Mouse (Mus musculus) lung, embryonic 15.5 days (tissue): ENCODE measurements at regions not wholly inside any gene's neighbourhood (a gene's known extent, or its start where the extent isn't known, plus 50 kb on each side); places are given as distances from the start of the nearest gene placed in this dataset.

ENCODE experiments used
- ATAC-seq: fragments of 200-750 bp; cut with Nextera tagmentation; 2 replicates; pipeline ENCODE4 v1.8.0; 2017; ENCODE audit warnings: moderate number of reproducible peaks, borderline replicate concordance; ENCODE audit not compliant: low FRiP score, low TSS enrichment; ENCODE audit errors: extremely low read depth
- H3K27ac ChIP-seq: fragments of 300-500 bp; sonication (generic); 2 replicates; pipeline ENCODE4 v1.5.1; 2015; ENCODE audit warnings: moderate library complexity, mild to moderate bottlenecking, inconsistent platforms
- H3K27me3 ChIP-seq: fragments of 300-500 bp; sonication (generic); 2 replicates; pipeline ENCODE4 v1.6.1; 2015; ENCODE audit warnings: inconsistent platforms
- H3K36me3 ChIP-seq: fragments of 300-500 bp; sonication (generic); 2 replicates; pipeline ENCODE4 v1.6.1; 2015; ENCODE audit warnings: inconsistent platforms
- H3K4me1 ChIP-seq: fragments of 300-500 bp; sonication (generic); 2 replicates; pipeline ENCODE4 v1.6.1; 2015; ENCODE audit warnings: inconsistent platforms
- H3K4me2 ChIP-seq: fragments of 300-500 bp; sonication (generic); 2 replicates; pipeline ENCODE4 v1.6.1; 2015; ENCODE audit warnings: inconsistent platforms, mild to moderate bottlenecking, moderate library complexity
- H3K4me3 ChIP-seq: fragments of 300-500 bp; sonication (generic); 2 replicates; pipeline ENCODE4 v1.5.1; 2015; ENCODE audit warnings: mild to moderate bottlenecking, inconsistent platforms
- H3K9ac ChIP-seq: fragments of 300-500 bp; sonication (generic); 2 replicates; pipeline ENCODE4 v1.6.1; 2015; ENCODE audit warnings: inconsistent platforms
- H3K9me3 ChIP-seq: fragments of 300-500 bp; sonication (generic); 2 replicates; pipeline ENCODE4 v1.6.1; 2016; ENCODE audit warnings: inconsistent platforms
- WGBS: fragments of 180-500 bp; shearing (Covaris S2); methylation state at CpG from one replicate; pipeline ENCODE4 v1.1.7; 2015; 5-methylcytosine and 5-hydroxymethylcytosine counted together

DNA sequence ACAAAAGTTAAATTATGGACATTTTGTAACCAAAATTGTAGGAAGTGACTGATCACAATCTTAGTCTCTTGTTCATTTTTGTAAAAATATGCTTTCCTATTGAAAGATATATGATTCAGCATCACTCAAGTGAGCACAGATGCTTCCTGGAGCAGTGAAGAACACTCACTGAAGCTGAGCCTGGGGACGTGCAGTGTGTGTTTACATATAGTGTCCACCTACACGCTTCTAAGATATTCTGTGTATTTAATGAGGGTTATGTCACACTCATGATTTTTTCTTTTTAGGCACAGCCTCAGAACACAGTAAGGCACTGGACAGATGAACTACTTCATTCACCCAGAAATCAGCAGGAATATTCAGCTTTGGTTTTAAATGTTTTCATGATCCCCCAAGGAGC lies 1533.6 kb downstream of the Tbl1xr1 start:
- WGBS, result 21% methylated on average over 2 of the region's 2 CpGs
- no peaks in the 10 kb centered on the region for H3K27me3 ChIP-seq
- no peak overlapping the region for H3K4me2 ChIP-seq
- H3K36me3 ChIP-seq, result no peaks in the 10 kb centered on the region
- ATAC-seq, result no peak
- H3K9me3 ChIP-seq, result no peaks in the 10 kb centered on the region
- no peak overlapping the region for H3K9ac ChIP-seq
- no peak overlapping the region for H3K27ac ChIP-seq
- no peaks in the 10 kb centered on the region for H3K4me1 ChIP-seq
- no peak overlapping the region for H3K4me3 ChIP-seq

DNA sequence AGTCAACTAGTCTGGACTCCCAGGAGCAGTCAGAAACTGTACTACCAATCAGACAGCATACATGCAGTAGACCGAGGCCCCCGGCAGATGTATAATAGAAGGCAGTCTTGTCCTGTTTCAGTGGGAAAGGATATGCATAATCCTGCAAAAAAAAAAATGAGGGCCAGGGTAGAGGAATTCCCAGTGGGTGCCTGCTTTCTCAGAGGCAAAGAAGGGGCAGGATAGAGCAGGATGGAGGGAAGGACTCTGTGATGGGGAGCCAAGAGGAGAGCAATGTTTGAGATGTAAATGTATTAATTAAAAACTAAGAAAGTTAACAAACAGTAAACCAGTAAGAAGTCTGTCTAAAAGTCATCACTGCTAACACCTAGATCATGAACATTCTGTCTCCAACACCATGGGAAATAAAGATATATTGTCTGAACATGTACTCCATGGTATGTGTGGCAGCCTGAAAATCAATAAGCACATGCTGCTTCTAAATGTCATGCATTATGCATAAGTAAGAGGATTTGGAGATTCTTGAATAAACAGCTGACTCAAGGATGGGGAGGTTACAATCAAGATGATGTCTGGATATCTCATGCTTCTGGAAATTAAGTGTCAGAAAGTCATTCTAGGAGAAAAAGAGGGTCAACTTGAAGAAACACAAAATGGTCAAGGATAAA lies 1485.3 kb downstream of the Naaladl2 start:
- WGBS, result 84% methylated on average over 2 of the region's 2 CpGs
- no peak for ATAC-seq

GRCm38 (mm10) chr3:23706748-23707147 lies 1437.3 kb downstream of the Naaladl2 start:
- Histone ChIP-seq H3K27ac (no peak overlapping the region), H3K4me1 (no peaks in the 10 kb centered on the region), H3K4me2 (no peak overlapping the region), H3K36me3 (no peaks in the 10 kb centered on the region), H3K9ac (no peak overlapping the region), H3K4me3 (no peak overlapping the region), H3K27me3 (no peaks in the 10 kb centered on the region), H3K9me3 (no peaks in the 10 kb centered on the region)
- ATAC-seq, result no peak

More for the DNA sequence above, 1485.3 kb downstream of the Naaladl2 start:
- H3K4me1 ChIP-seq, result no peaks in the 10 kb centered on the region
- no peak overlapping the region for H3K27ac ChIP-seq
- no peak overlapping the region for H3K4me2 ChIP-seq
- H3K9ac ChIP-seq, result no peak overlapping the region
- H3K9me3 ChIP-seq, result no peaks in the 10 kb centered on the region
- H3K4me3 ChIP-seq, result no peak overlapping the region
- no peaks in the 10 kb centered on the region for H3K36me3 ChIP-seq
- H3K27me3 ChIP-seq, result no peaks in the 10 kb centered on the region
